Comparison of ENCODE assay signal across 12 mouse cellular contexts in the genomic region with DNA sequence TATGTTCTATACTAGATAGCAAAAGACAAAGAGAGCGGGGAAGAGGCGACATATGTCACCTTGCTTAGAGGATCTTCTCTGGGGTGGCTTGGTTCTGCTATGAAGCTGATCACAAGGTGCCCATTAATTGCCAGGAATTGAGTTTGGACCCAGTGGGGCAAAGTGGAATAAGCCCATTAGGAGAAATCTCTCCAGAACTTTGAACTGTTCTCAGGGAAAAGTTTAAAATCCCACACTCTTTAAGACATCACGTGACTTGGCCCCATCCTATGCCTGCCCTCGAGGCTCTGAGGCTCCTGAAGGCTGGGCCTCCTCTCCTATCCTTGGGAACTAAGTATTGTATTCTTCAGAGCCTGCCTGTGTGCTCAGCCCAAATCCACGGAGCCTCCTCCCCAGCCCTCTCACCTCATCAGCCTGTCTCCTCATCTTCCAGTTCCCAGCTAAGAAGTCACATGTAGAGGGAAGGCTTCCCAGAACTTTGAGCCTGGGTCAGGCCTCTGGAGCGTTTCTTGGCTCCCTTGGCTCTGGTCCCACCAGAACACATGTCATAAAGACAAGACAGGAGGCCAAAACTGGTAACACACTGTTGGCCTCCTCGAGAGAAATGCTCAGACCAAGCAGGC.
DNase-seq lines count a peak whose midpoint lies in the region; ATAC-seq and TF ChIP-seq lines count a peak whose summit lies in the region.
"Had no signal": no experiment of that assay in that cellular context is flagged by ENCODE, and none has a peak within 500 bp of the region (broad histone marks: within the 10 kb centered on the region; RNA-seq: fewer than 3 reads in every experiment).

No protein-coding gene starts in this region.

- H3K27me3 ChIP-seq in kidney, embryonic 15.5 days, result peaks cover 9% of the 10 kb centered on the region; the same call in 1 of the 2 replicates
- H3K27me3 ChIP-seq in lung, postnatal 0 days (replicated peaks; ENCODE audit: insufficient read depth, low read length), result no peaks in the 10 kb centered on the region
- H3K27me3 ChIP-seq in hindbrain, embryonic 11.5 days (ENCODE audit: control insufficient read depth, insufficient read depth, low read length), result peaks cover 5% of the 10 kb centered on the region; the same call in 1 of the 2 replicates
- H3K27me3 ChIP-seq: intestine, embryonic 15.5 days had no signal

- TF ChIP-seq EP300 in lung, postnatal 0 days (IDR thresholded peaks at IDR 0.05), result no peak

- TF ChIP-seq CTCF in lung, postnatal 0 days (IDR thresholded peaks at IDR 0.05), result no peak

- H3K36me3 ChIP-seq in kidney, embryonic 15.5 days, result no peaks in the 10 kb centered on the region
- H3K36me3 ChIP-seq in lung, postnatal 0 days (ENCODE audit: insufficient read depth, low read length), result no peaks in the 10 kb centered on the region
- no peaks in the 10 kb centered on the region for H3K36me3 ChIP-seq in hindbrain, embryonic 11.5 days (ENCODE audit: control insufficient read depth, insufficient read depth, low read length)
- H3K36me3 ChIP-seq: embryonic facial prominence, embryonic 12.5 days; intestine, embryonic 15.5 days; neural tube, embryonic 12.5 days had no signal

- H3K27ac ChIP-seq in kidney, embryonic 15.5 days, result no peak overlapping the region
- H3K27ac ChIP-seq in brown adipose tissue, adult 24 weeks (replicated peaks; ENCODE audit: low read depth, low read length), result peak overlapping the region; percentile 68
- no peak overlapping the region for H3K27ac ChIP-seq in lung, postnatal 0 days (ENCODE audit: low read length)
- no peak overlapping the region for H3K27ac ChIP-seq in hindbrain, embryonic 11.5 days (ENCODE audit: low read depth, low read length)
- H3K27ac ChIP-seq: embryonic facial prominence, embryonic 12.5 days; intestine, embryonic 15.5 days; neural tube, embryonic 12.5 days had no signal

- no peak for ATAC-seq in kidney, embryonic 15.5 days (replicated peaks; ENCODE audit: low FRiP score)
- peak; percentile 43; the same call in 1 of the 2 replicates for ATAC-seq in lung, postnatal 0 days
- no peak for ATAC-seq in hindbrain, embryonic 11.5 days (ENCODE audit: low FRiP score)
- ATAC-seq: intestine, embryonic 15.5 days had no signal

- peaks cover 17% of the 10 kb centered on the region for H3K4me1 ChIP-seq in kidney, embryonic 15.5 days
- H3K4me1 ChIP-seq in brown adipose tissue, adult 24 weeks (ENCODE audit: control insufficient read depth, insufficient read depth, insufficient read length, low read length), result no peaks in the 10 kb centered on the region
- H3K4me1 ChIP-seq in lung, postnatal 0 days (ENCODE audit: insufficient read depth, low read depth, low read length), result no peaks in the 10 kb centered on the region
- peaks cover 2% of the 10 kb centered on the region; the same call in 1 of the 2 replicates for H3K4me1 ChIP-seq in hindbrain, embryonic 11.5 days (replicated peaks; ENCODE audit: control insufficient read depth, insufficient read depth, low read length)
- H3K4me1 ChIP-seq: intestine, embryonic 15.5 days had no signal

- no peaks in the 10 kb centered on the region for H3K9me3 ChIP-seq in kidney, embryonic 15.5 days (replicated peaks)
- H3K9me3 ChIP-seq in lung, postnatal 0 days (ENCODE audit: low read length), result no peaks in the 10 kb centered on the region
- H3K9me3 ChIP-seq in hindbrain, embryonic 11.5 days (ENCODE audit: control insufficient read depth, low read length), result no peaks in the 10 kb centered on the region
- H3K9me3 ChIP-seq: intestine, embryonic 15.5 days; neural tube, embryonic 12.5 days had no signal

- WGBS in kidney, embryonic 15.5 days, result 80% methylated on average over 7 of the region's 7 CpGs
- WGBS in lung, postnatal 0 days, result 62% methylated on average over 7 of the region's 7 CpGs
- 85% methylated on average over 7 of the region's 7 CpGs for WGBS in hindbrain, embryonic 11.5 days

- H3K4me3 ChIP-seq in kidney, embryonic 15.5 days (replicated peaks), result no peak overlapping the region
- no peak overlapping the region for H3K4me3 ChIP-seq in brown adipose tissue, adult 24 weeks (ENCODE audit: insufficient read depth, low read depth, low read length)
- H3K4me3 ChIP-seq in lung, postnatal 0 days (ENCODE audit: low read depth, low read length), result no peak overlapping the region
- no peak overlapping the region for H3K4me3 ChIP-seq in hindbrain, embryonic 11.5 days (ENCODE audit: low read depth, low read length)
- H3K4me3 ChIP-seq: embryonic facial prominence, embryonic 12.5 days; intestine, embryonic 15.5 days; neural tube, embryonic 12.5 days had no signal

- DNase-seq in kidney, adult 11 months, result peak; percentile 74
- DNase-seq in kidney, adult 9 months, result peak; percentile 81
- peak; percentile 48 for DNase-seq in lung, postnatal 0 days (ENCODE audit: low spot score)
- no peak for DNase-seq in right cerebral cortex, adult 18-20 months
- DNase-seq in layer of hippocampus, postnatal 14 days (ENCODE audit: low spot score in 2 of 2), result no peak
- DNase-seq in hindbrain, embryonic 11.5 days (ENCODE audit: low spot score), result no peak
- DNase-seq: right cerebral cortex, postnatal 14 days had no signal

- H3K9ac ChIP-seq in kidney, embryonic 15.5 days, result no peak overlapping the region
- no peak overlapping the region for H3K9ac ChIP-seq in lung, postnatal 0 days (replicated peaks; ENCODE audit: low read depth)
- no peak overlapping the region for H3K9ac ChIP-seq in hindbrain, embryonic 11.5 days (ENCODE audit: low read depth, low read length)
- H3K9ac ChIP-seq: embryonic facial prominence, embryonic 12.5 days; intestine, embryonic 15.5 days; neural tube, embryonic 12.5 days had no signal

- H3K4me2 ChIP-seq in kidney, embryonic 15.5 days, result no peak overlapping the region
- H3K4me2 ChIP-seq in lung, postnatal 0 days (replicated peaks; ENCODE audit: low read depth, low read length), result no peak overlapping the region
- no peak overlapping the region for H3K4me2 ChIP-seq in hindbrain, embryonic 11.5 days (replicated peaks; ENCODE audit: low read depth, low read length)
- H3K4me2 ChIP-seq: embryonic facial prominence, embryonic 12.5 days; intestine, embryonic 15.5 days; neural tube, embryonic 12.5 days had no signal

Comparison
In these comparisons a context has a peak if more than half of its experiments do, and no peak if none do; other contexts are left out.
1. DNase-seq: peak in kidney, adult 11 months (single experiment), kidney, adult 9 months (single experiment) and lung, postnatal 0 days (single experiment); none in right cerebral cortex, adult 18-20 months (single experiment), layer of hippocampus, postnatal 14 days (0 of 2) and hindbrain, embryonic 11.5 days (single experiment).